In the genomic region with DNA sequence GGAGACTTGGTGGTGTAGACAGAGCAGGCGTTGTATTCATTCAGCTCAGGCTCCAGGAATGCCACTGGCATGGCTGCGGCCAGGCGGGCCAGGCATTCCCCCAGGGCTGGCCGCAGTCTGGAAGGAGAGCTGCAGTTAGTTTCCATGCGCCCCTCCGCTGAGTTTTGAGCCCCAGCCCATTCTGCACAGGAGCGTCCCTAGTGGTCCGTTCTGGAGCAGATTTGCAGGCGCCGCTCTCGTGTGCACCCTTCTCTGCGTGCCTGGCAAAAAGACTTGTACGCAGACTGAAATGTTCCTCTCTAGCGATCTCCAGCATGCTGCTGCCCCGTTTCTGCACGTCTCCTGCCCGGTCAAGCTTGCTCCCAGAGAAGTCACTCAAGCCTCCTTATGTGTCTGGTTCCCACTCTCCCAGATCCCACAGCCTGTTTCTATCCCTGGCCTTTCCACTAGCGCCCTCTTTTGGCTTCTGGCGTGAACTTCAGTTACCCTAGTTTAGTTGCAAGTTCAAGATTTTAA, we compare ENCODE assay signal across 8 mouse cellular contexts.
DNase-seq lines count a peak whose midpoint lies in the region; ATAC-seq and TF ChIP-seq lines count a peak whose summit lies in the region.

No protein-coding gene starts in this region.

- H3K4me2 ChIP-seq in heart, postnatal 0 days (ENCODE audit: low read depth, low read length), result no peak overlapping the region
- H3K4me2 ChIP-seq in limb, embryonic 15.5 days, result peak overlapping the region; percentile 29

- WGBS in liver, adult 2 months, result 13% methylated on average over 19 of the region's 19 CpGs
- 9% methylated on average over 19 of the region's 19 CpGs for WGBS in heart, postnatal 0 days
- WGBS in limb, embryonic 15.5 days, result 6% methylated on average over 19 of the region's 19 CpGs
- 5% methylated on average over 19 of the region's 19 CpGs for WGBS in olfactory bulb, adult 2 months

- H3K27me3 ChIP-seq in liver, adult 2 months (ENCODE audit: control insufficient read depth, insufficient read depth, low read length), result no peaks in the 10 kb centered on the region
- H3K27me3 ChIP-seq in heart, postnatal 0 days (ENCODE audit: control insufficient read depth, insufficient read depth, low read length), result peaks cover 20% of the 10 kb centered on the region
- no peaks in the 10 kb centered on the region for H3K27me3 ChIP-seq in limb, embryonic 15.5 days

- DNase-seq in liver, adult 2 months (ENCODE audit: extremely low read depth, low read depth, low spot score), result peak; percentile 15
- no peak for DNase-seq in liver
- no peak for DNase-seq in heart, postnatal 0 days (ENCODE audit: low spot score)
- no peak for DNase-seq in ovary, postnatal 10 days (ENCODE audit: low spot score)
- DNase-seq in frontal cortex, postnatal 25 days (ENCODE audit: low spot score in 2 of 2), result no peak

- no peak overlapping the region for H3K4me3 ChIP-seq in liver, adult 2 months (ENCODE audit: insufficient read depth, low read depth, low read length)
- H3K4me3 ChIP-seq in cortical plate, adult 2 months (ENCODE audit: insufficient read depth, low read length), result no peak overlapping the region
- H3K4me3 ChIP-seq in heart, postnatal 0 days (ENCODE audit: low read depth, low read length), result no peak overlapping the region
- H3K4me3 ChIP-seq in limb, embryonic 15.5 days, result peak overlapping the region; percentile 20
- no peak overlapping the region for H3K4me3 ChIP-seq in olfactory bulb, adult 2 months (ENCODE audit: insufficient read depth, low read depth, low read length)

- no peak for TF ChIP-seq POLR2A in liver, adult 2 months (IDR thresholded peaks at IDR 0.05; ENCODE audit: extremely low read depth, insufficient read depth, low read length)
- TF ChIP-seq POLR2A in cortical plate, adult 2 months (IDR thresholded peaks at IDR 0.05; ENCODE audit: extremely low read depth, insufficient read depth, low read length), result no peak
- TF ChIP-seq POLR2A in olfactory bulb, adult 2 months (IDR thresholded peaks at IDR 0.05; ENCODE audit: insufficient read depth, low read depth, low read length), result no peak

- H3K79me2 ChIP-seq in liver, adult 2 months (ENCODE audit: control insufficient read depth, insufficient read depth, low read length), result no peaks in the 10 kb centered on the region

- H3K27ac ChIP-seq in liver, adult 2 months (replicated peaks; ENCODE audit: insufficient read depth, low read depth, low read length), result no peak overlapping the region
- H3K27ac ChIP-seq in cortical plate, adult 2 months (ENCODE audit: insufficient read depth, low read length), result no peak overlapping the region
- no peak overlapping the region for H3K27ac ChIP-seq in heart, postnatal 0 days (ENCODE audit: low read depth)
- peak overlapping the region; percentile 43 for H3K27ac ChIP-seq in limb, embryonic 15.5 days
- H3K27ac ChIP-seq in olfactory bulb, adult 2 months (ENCODE audit: insufficient read depth, low read depth, low read length), result no peak overlapping the region

- H3K36me3 ChIP-seq in liver, adult 2 months (ENCODE audit: control insufficient read depth, insufficient read depth, low read length), result no peaks in the 10 kb centered on the region
- H3K36me3 ChIP-seq in heart, postnatal 0 days (replicated peaks; ENCODE audit: control insufficient read depth, insufficient read depth, low read length), result no peaks in the 10 kb centered on the region
- H3K36me3 ChIP-seq in limb, embryonic 15.5 days, result no peaks in the 10 kb centered on the region

- no peak for TF ChIP-seq EP300 in heart, postnatal 0 days (IDR thresholded peaks at IDR 0.05; ENCODE audit: low read depth)

- ATAC-seq in heart, postnatal 0 days (ENCODE audit: insufficient read depth, low read depth), result no peak
- ATAC-seq in limb, embryonic 15.5 days (ENCODE audit: insufficient number of reproducible peaks, low FRiP score, low TSS enrichment, low read depth), result peak; percentile 44; the same call in 1 of the 2 replicates

- TF ChIP-seq CTCF in liver, adult 2 months (IDR thresholded peaks at IDR 0.05; ENCODE audit: low read depth, low read length), result peak; percentile 42
- peak; percentile 54 for TF ChIP-seq CTCF in cortical plate, adult 2 months (IDR thresholded peaks at IDR 0.05; ENCODE audit: extremely low read depth, insufficient read depth, low read length)
- TF ChIP-seq CTCF in heart, postnatal 0 days (IDR thresholded peaks at IDR 0.05; ENCODE audit: low read depth), result peak; percentile 26
- TF ChIP-seq CTCF in olfactory bulb, adult 2 months (IDR thresholded peaks at IDR 0.05; ENCODE audit: insufficient read depth, low read depth, low read length), result peak; percentile 51; the same call in 1 of the 2 replicates

- 0 out of 2 replicates have a peak, but pooled peaks cover 2% of the 10 kb centered on the region for H3K4me1 ChIP-seq in liver, adult 2 months (ENCODE audit: control insufficient read depth, insufficient read depth, low read length)
- H3K4me1 ChIP-seq in cortical plate, adult 2 months (ENCODE audit: control insufficient read depth, insufficient read depth, low read length), result no peaks in the 10 kb centered on the region
- no peaks in the 10 kb centered on the region for H3K4me1 ChIP-seq in heart, postnatal 0 days (ENCODE audit: control insufficient read depth, insufficient read depth)
- peaks cover 8% of the 10 kb centered on the region for H3K4me1 ChIP-seq in limb, embryonic 15.5 days
- peaks cover 4% of the 10 kb centered on the region; the same call in 1 of the 2 replicates for H3K4me1 ChIP-seq in olfactory bulb, adult 2 months (ENCODE audit: control insufficient read depth, insufficient read depth, low read length)

- H3K9me3 ChIP-seq in heart, postnatal 0 days (replicated peaks; ENCODE audit: control insufficient read depth, low read length), result no peaks in the 10 kb centered on the region
- H3K9me3 ChIP-seq in limb, embryonic 15.5 days, result no peaks in the 10 kb centered on the region

- no peak overlapping the region for H3K9ac ChIP-seq in liver, adult 2 months (ENCODE audit: low read depth, low read length)
- no peak overlapping the region for H3K9ac ChIP-seq in heart, postnatal 0 days (replicated peaks; ENCODE audit: low read depth, low read length)
- 0 out of 2 replicates have a peak overlapping the region, but pooled peaks have one; percentile 1 for H3K9ac ChIP-seq in limb, embryonic 15.5 days
